Mouse (Mus musculus) embryo, embryonic 11 days (tissue): Measurements from ENCODE around the gene Lxn.

ENCODE experiments used
- DNase-seq: peaks from one replicate; pipeline ENCODE4 v3.0.0-alpha.2; 2015

Gene Lxn

DNA sequence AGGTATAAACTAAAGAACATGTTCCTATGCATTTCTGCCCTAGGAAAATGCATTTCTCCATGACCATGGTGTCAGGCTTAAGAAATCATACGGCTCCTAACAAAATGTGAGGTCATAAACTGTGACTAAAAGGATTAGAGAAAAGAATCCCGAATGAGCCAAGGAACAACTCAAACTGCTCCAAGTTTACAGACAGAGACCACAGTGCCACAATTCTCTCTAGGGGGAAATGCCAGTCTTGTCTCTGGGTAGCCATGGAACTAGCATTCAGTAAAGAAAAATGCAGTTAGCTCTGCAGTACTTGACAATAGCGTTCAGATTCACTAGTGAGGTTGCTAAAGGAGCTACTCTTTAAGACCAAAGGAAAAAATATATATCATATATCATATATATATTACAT is 3.8 kb downstream of the Lxn start:
- no peak for DNase-seq

DNA sequence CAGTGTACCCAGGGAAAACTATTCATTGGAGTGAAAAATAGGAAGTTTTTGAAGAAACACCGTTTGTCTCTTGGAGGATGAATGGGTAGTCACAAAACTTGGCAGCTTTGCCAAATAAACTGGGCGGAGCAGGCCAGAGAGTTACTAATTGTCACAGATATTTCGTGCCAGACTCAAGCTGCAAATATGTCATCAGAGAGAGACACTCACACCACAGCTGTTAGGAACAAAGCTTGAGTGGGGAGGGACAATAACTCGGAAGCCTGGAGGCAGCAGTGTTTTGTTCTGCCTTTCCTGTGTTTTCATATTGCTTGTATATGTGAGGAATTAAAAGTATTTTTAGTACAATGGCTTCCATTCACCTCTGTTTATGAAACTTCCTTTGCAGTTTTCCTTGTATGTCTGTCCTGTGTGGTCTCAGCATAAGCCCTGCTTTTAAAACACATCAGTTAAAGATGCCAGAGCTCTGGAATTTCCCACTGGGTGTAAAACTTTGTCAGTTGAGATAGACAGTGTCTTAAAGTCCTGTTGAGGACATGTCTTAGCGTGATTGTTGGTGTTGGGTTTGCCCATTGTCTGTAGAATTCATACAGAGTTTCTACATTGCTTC is 13.0 kb downstream of the Lxn start:
- DNase-seq: no peak

DNA sequence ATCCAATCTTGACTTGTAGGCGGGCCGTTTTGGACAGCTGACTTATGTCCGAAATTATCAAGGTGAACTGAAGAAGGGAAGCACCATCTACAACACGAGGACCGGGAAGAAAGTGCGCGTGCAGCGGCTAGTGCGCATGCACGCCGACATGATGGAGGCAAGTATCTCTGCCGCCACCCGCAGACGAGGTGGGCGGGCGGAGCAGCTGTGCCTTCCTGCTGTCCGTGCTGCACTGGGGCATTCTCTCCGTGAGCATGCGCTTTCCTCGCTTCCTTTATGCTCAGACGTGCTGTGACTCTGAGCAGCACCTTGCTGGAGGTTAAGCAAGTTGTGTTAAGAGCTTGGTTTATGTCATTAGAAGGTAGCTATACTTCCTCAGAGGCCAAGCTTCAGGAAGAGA is 14.1 kb downstream of the Lxn start:
- DNase-seq: no peak

DNA sequence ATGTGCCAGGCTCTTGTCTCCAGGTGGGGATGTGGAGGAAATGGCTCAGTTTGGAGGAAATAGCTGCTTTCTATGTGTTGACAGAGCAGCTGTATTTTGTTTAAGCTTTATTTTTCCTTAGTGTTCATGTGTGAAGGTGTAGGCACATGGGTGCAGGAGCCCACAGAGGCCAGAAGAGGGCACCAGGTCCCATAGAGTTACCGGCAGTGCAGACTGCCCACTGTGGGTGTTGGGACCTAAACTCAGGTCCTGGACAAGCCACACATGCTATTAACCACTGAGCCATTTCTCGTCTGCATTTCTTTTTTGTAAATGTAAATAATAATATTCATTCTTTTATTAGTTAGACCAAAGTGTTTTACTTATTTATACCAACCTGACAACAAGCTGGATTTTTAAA is 16.6 kb downstream of the Lxn start:
- no peak for DNase-seq

DNA sequence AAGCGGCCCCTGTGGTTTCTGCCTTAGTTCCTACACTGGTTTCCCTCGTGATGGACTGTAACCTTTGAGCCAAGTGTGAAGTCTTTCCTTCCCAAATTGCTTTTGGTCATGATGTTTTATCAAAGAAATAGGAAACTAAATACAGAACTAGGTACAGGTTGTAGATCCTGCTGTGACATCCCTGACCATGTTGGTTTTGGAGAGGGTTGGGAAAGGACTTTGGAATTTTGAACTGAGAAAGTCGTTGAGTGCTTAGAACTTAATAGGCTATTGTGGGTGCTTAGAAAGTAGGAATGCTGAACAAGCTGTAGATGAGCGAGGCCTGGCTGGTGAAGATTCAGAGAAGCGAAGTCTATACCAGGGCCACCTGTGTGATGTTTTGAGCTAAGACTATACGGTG is 29.7 kb downstream of the Lxn start:
- no peak for DNase-seq

DNA sequence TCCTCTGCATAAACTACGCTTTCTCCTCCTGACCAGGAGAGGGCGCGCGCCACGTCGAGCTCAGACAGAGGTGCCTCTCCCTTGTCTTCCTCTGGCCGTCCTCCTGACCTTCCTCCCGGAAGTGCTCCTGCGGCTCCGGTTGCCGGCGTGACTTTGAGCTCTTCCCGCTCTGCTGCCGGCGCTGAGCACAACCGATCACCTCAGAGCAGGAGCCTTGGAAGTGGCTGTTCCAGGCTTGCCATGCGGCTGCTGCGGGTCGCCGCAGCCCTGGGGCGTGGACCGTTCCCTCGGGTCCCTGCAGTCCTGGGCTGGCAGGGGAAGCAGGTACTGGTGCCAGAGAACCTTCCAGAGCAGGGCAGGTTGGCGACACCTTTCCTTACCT is 33.7 kb downstream of the Lxn start, which contains the start of gene Gfm1:
Gene Gfm1, plus strand, starts transcription at position 98 of the 382 bp plus-strand sequence.
- DNase-seq: peak; percentile 91

DNA sequence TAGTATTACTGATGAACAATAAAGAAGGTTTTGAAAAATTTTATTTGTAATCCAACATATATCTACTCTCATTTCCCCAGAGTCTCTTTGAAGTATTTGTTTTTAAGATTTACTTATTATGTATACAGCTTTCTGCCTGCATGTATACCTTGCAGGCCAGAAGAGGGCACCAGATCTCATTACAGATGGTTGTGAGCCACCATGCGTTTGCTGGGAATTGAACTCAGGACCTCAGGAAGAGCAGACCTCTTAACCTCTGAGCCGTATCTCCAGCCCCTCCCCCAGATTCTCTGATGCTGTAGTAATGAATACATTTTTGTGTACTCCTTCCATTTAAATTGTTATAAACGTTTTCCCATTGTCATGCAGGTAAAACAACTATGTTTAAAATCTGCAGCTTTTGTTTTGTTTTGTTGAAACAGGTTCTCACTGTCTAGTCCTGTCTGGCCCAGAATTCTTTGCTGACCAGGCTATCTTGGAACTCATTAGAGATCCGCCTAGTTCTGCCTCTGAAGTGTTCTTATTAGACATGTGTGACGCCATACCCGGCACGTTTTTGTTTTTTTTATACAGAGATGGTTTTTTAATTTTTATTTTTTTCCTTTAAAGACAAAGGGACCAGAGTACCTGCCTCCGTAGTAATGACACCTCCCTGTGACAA is 34.3 kb downstream of the Lxn start:
- peak; percentile 1 for DNase-seq
